Mouse (Mus musculus) layer of hippocampus, adult 8-10 months (tissue): ENCODE measurements at regions not wholly inside any gene's neighbourhood (a gene's known extent, or its start where the extent isn't known, plus 50 kb on each side); places are given as distances from the start of the nearest gene placed in this dataset.

ENCODE experiments used
- DNase-seq, 2 experiments: peaks; one replicate each; pipeline ENCODE4 v3.0.0; 2022; ENCODE audit warnings: low spot score in 2 of 2

DNA sequence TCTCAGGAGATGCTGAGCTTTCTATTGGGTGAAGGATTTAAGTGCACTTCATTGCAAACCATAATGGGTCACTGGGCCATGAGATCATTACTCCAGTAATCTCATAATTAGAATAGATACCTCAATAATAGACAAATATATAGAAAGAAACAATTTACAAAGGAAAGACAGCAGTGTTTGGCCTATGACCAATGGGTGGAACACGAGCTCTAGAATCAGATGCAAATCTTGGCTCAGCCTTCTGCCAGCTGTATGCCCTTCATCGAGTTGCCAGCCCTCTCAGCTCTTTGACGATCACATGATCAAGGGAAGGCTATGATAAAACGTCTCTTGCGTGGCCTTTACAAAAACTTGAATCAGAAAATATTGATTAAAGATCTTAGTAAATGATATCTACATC is 92.9 kb upstream of the Dapk1 start:
- no peak for DNase-seq

DNA sequence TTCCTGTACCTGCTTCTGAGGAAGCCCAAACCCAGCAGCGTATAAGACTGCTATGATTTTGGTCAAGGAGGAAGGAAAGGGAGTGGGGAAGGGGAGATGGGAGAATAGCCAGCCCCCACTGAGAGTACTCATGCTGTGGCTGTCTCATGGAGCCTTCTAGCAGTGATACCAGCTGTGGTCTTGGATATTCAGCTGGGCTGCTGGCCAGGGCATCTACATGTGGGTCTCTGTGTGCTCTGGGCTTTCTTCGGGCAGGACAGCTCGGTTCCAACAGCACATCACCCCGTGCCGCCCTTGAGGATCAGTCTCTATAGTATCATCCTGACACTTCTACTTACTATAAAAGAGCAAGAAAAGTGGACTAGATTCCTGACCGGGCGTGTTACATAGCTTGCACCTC is 90.6 kb upstream of the Dapk1 start:
- DNase-seq: no peak

DNA sequence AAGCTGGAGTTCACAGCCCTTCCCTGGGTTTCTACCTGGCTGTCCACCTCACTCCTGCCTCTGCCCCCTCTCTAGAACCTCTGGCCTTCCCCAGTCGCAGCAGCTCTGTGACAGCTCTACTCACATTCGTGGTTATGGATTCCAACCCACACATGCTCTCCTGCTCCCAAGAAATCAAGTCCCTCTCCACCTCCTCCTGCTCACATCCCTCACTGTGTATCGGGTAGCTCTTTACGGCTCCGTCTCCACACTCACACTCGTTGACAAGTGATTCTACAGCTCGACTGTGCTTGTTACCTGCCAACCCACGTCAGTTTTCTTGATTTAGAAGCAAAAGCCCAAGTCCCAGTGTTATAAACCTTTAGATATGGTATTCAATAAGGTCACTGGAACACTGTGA is 90.1 kb upstream of the Dapk1 start:
- no peak for DNase-seq

DNA sequence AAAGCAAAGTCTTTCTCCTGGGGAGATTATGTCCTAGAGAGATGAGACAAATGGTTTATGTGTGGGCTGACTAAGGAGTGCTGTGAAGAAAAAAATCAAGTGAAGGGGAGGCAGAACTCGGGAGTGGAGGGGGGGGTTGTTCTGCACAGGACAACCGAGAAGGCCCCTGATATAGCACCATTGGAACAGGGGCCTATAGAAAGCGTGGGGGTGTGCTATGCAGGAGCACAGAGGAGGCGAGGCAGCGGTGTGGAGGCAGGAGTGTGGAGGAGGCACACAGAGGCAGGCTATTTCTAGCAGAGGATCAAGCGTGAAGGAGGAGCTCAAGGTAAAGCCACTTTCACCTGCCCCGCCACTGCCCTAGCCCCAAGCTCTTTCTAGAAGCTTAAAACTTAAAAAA is 88.0 kb upstream of the Dapk1 start:
- no peak for DNase-seq

DNA sequence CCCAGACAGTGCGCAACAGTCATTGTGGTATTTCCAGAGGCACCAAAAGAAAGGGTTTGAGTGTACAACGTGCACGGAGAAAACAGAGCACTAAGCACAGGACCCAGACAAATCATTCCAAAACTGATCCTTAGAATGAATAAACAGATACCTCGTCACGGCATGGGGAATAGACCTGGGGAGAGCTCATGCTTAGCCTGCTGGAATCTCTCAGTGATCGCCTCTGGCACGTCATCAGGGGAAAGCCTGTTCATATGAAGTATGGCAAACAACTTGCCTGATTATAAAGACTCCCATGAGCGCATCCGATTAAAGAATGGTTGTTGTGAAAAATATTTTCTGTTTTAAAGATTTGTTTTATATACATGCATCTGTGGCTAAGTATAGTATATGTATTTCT is 86.9 kb upstream of the Dapk1 start:
- DNase-seq: no peak

DNA sequence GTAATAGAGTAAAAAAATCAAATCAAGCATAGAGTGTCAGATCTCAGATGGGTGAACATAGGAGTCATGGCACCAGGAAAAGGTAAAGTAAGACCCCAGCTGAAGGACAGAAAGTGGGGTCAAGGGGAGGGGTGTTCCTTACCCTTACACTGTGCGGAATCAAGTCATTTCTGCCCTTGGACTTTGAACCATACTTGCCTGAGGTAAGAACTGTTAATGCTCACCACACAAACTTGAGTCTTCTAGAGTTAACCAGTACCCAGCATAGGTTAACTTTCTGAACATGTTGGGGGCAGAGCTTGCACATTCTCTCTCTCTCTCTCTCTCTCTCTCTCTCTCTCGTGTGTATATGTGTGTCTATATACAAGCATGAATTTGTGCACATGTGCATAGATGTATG is 83.7 kb upstream of the Dapk1 start:
- no peak for DNase-seq

DNA sequence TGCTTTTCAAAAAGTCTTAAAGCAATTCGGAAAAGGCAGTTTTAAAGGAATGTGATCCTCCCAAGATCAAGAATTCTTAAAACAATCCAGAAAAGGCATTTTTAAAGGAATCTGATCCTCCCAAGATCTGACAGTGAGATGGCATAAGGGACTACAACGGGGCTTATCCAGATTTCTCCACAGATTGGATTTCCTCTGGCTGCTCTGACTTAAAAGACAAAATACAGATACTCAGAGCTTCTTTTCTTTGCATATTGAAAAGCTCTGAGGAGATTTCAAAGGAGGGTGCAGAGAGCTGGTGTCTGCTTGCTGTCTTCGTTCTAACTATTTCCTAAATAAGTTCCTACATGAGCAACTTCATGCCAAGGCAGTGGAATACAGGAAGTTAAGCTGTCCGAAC is 82.0 kb upstream of the Dapk1 start:
- no peak for DNase-seq

DNA sequence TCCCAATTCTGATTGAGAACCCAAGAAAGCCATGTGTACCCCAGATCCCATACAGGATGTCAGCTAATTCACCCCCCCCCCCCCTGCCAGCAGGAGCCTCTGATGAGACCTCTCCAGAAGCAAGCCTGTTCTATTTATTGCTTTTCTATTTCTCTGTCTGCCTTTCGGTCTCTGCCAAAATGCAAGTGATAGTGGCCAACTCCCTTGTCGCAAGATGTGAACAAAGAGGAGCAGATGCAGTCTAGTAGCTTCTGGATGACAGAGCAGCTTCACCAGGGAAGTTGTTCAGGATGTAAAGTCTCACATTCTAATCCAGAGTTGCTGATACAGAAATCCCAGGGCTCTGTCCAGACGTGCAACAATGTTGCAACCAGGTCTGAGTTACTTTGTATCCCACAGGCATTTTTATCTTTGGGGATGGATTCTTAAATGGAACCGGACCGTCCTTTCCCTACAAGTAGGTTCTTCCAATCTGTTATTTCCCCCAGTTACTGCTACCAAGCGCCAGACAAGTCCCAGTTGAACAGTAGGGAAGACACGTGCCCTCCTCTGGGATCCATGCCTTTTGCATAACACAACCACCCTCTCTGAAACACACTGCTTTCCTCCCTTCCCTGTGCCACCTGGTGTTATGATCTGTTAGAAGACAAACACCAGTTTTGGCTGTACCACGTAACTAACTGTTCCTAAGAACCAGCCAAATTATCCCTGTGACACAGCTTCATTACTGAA is 78.9 kb upstream of the Dapk1 start:
- peak; percentile 81 to 85 for DNase-seq

DNA sequence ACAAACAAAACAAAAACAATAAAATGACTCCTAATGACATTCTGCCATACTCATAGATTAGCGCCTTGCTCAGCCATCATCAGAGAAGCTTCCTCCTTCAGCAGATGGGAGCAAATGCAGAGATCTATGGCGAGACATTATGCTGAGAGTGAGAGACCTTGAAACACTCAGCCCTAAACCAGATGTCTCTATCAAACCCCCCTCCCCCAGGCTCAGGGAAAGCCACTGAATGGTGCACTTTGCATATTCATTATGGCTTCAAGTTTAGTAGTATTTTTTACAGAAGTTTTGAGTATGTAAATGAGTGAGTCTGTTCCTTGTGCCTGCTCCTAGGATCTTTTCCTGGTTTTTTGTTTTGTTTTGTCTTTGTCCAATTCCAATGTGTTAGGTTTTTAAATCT is 73.9 kb upstream of the Dapk1 start:
- DNase-seq: no peak

DNA sequence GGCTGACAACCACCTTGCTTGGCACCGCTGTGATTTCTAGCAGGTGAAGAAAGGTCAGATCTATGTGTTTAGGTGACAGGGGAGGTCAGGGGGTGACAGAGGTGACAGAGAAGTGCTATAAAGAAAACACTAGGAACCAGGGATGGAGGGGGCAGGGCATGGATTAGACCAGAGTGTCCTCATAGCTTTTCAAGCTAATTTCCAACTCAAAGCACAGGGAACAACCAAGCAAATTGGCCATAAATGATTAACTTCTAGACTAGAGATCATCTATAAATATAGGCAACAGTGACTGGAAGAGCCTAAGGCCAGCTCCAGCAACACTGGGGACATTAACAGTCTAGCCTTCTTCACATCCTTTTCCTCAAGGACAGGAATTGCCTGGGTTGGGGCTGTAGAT is 72.9 kb upstream of the Dapk1 start:
- DNase-seq: no peak

DNA sequence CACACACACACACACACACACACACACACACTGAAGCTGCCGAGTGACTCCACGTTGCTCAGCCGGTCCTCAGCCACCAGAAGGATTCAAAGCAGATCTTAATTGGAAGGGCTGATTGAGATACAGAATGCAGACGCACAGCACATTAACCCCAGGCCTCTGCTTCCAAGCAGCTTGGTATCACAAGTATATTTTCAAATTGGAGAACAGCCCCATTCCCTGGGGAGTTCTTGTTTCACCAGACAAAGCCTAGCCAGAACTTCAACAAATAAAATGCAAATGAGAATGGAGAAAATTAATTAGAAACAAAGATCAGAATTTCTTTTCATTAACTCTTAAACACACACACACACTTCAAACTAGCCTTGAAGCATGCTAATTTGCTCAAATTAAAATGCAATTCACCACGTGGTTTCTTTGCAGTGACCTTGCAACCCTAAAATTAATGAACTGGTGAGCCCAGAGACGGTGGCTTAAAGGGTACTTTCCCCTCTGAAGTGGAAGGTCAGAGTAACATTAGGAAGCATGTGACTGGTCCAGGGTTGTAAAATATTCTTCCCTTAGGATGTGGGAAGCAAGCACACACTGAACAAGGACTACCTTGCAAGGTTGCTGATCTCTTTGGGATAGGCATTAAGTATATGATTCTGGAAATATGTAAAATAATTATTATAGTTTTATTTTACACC is 72.2 kb upstream of the Dapk1 start:
- DNase-seq: no peak

DNA sequence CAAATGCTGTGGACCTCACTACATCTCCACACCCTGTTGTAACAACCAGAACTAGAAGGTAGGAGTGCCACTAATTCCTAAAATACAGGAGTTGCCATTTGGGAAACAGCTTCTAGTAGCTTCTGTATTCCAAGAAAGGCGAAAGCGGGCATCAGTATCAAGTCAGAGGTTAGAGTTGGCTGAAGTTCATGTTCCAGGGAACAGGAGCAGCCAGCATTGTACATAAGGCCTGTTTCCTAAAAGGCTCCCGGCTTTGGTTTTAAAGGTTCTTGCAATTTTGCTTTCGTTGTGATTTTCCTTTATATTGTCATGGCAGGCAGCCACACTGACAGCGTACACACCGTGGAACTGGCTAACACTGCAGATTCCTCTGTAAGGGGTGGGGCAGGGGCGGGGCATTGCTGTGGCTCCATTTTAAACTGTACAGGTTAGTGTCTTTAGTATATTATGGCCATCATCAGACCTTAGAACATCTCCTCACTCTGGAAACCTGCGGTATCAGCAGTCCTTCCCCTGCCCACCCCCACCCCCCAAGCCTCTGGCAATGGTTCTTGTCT is 67.8 kb upstream of the Dapk1 start:
- DNase-seq: no peak

DNA sequence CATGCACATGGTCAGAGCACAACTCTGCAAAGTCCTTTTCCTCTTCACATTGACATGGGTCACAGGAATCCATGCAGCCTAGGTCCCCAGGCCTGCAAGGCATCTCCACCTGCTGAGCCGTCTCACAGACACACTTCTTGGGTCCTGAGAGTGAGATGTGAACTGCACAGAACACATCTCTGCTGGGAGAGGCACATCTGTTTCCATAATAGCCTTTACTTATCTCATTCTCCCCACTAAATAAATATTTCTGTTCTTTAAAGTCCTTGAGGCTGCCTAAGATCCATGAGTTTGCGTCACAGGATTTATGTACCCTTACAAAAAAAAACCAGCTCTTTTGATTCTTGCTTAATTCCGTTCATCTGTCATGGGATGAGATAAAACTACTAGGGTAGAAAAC is 67.2 kb upstream of the Dapk1 start:
- DNase-seq: no peak

DNA sequence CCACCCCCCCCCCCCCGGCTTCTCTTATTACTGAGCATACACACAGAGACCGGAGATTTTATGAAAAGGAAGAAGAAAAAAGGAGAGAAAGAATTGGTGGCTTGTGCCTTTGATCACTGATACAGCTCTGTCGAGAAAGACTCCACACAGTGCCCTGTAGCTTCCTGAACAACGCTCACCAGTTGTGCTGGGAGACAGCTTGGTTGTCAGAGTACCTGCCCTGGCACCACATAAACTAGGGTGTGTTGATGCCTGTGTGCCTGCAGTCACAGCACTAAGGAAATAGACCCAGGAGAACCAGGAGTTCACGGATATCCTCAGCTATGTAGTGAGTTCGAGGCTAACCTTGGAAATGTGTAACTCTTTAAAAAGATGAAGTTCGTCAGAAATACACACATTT is 66.7 kb upstream of the Dapk1 start:
- no peak for DNase-seq

DNA sequence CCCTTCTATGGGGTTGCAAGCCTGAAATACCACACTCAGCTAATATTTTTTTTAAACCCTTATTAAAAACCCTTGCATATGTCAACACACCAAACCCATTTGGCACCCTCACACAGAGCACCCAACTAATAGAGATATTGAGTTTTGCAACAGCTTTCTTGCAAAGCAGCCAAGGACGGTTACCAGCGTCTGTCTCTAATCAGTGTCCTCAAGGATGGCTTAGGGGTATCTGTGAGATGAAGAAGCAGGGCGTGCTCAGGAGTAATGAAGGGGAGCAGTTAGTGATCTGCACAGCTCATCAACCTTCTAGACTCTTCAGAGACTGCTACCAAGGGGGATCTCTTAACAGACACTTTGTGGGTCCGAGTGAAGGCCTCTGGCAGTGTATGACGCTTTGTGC is 65.0 kb upstream of the Dapk1 start:
- no peak for DNase-seq

DNA sequence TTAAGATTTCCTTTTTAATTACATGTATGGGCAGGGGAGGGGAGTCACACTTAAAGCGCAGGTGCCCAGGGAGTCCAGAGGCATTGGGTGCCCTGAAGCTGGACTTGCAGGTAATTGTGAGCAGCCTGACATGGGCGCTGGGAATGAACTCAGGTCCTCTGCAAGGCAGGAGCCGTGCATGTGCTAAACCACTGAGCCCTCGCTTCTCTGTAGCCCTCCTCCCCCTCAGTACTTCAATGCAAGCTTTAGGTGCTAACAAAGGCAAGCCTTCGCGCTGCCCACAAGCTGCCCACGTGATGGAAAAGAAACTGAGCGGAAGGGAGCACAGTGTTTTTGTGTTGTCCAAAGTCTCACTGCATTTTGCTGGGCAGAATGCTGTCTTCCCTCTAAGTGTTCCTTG is 63.6 kb upstream of the Dapk1 start:
- no peak for DNase-seq

DNA sequence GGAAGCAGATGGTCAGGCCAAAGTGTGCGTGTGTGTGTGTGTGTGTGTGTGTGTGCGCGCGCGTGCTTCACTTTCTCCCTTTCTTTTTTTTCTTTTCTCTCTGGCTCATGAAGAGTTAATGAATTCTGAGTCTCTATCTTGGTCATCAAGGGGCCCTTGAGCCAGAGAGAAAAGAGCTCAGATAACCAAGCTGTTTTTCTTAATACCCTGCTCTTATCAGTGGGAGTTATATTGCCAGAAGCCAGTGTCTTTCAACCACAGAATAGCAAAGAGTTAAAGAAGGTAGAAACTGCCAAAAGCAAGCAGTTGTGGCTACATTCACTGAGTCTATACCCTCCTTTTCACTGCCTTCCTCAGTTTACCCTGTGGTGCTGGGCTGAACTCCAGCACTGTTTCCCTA is 60.6 kb upstream of the Dapk1 start:
- DNase-seq: no peak

DNA sequence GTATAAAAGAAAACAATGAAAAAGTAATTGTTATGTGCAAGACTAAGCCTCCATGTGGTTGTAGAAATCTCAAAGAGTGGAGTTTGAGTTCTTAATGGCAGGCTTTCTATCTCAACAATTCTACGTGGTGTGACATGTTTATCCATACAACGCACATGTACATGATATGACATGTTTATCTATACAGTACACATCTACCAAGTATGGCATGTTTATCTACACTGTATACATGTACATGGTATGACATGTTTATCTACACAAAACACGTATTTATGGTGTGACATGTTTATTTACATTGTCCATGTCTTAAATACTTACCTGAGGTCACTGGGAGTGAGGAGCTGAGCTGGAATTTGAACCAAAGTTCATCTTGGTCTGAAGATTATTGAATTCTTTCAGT is 57.4 kb upstream of the Dapk1 start:
- DNase-seq: no peak

DNA sequence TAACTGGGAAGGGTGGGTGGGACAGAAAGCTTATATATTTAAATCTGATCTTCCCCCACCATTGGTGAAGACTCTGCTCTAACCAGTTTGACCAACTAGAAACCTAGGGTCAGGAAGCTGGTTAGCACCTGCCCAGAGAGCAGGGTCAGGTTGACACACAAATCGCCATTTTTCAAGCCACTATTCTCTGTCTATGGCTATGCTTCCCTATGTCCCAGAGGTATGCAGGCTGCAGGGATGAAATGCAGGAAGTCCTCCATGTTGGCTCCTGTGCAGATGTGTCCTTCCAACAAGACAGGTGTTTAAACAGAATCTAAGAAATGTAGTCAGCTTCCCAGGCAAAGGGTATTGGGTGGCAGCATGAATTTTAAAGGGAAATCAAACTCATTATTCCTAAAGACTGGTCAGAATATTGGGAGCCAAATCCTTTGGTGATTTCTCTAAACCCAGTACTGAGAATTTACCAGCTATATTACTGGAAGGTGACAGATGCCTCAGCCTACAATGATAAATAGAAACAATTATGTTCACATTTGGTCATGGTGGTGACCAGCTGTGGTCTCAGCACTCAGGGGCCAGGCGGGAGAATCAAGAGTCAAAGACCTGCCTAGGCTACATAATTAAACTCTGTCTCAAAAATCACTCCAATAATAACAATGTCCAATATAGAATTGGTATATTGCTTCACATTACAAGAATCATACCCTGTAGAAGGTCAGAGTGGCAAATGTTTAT is 55.6 kb upstream of the Dapk1 start:
- no peak for DNase-seq
